Mouse (Mus musculus) MEL (cell line): ENCODE results near the gene Gphb5.

Experiments
- CTCF ChIP-seq, 3 experiments: IDR thresholded peaks in 2 of 3; conservative IDR thresholded peaks in 1 of 3; 2 replicates each; pipeline ENCODE4 v1.5.1; 2011 to 2012; ENCODE audit warnings: low read length in 3 of 3, low read depth in 2 of 3, mild to moderate bottlenecking in 2 of 3, improper control_type of control experiment in 1 of 3, inconsistent platforms in 1 of 3, mixed read lengths in 1 of 3, moderate library complexity in 1 of 3; ENCODE audit not compliant: control insufficient read depth in 1 of 3, insufficient read depth in 1 of 3, poor library complexity in 1 of 3, severe bottlenecking in 1 of 3
- MAZ ChIP-seq: IDR thresholded peaks from 2 replicates; pipeline ENCODE4 v1.6.1; 2012; ENCODE audit warnings: low read depth, mild to moderate bottlenecking, inconsistent platforms, low read length, improper control_type of control experiment
- NRF1 ChIP-seq: IDR thresholded peaks from 2 replicates; pipeline ENCODE4 v1.6.1; 2014; ENCODE audit warnings: low read depth, mild to moderate bottlenecking, inconsistent platforms, low read length, improper control_type of control experiment, moderate library complexity; ENCODE audit not compliant: poor library complexity, insufficient read depth, severe bottlenecking
- POLR2A ChIP-seq, 2 experiments: IDR thresholded peaks; 2 replicates each; pipeline ENCODE4 v1.6.1; 2011 to 2012; ENCODE audit warnings: low read length in 2 of 2, mild to moderate bottlenecking in 2 of 2, control low read depth in 1 of 2, improper control_type of control experiment in 1 of 2, low read depth in 1 of 2, moderate library complexity in 1 of 2; ENCODE audit not compliant: control insufficient read depth in 1 of 2, insufficient read depth in 1 of 2, poor library complexity in 1 of 2

GRCm38 (mm10) chr12:75376126-75376525, 40.5 kb downstream of the Gphb5 start:
- no peak for TF ChIP-seq NRF1
- TF ChIP-seq MAZ: no peak
- TF ChIP-seq POLR2A (IDR thresholded peaks at IDR 0.05; ENCODE audit: control insufficient read depth in 1 of 2, insufficient read depth in 1 of 2, low read depth in 1 of 2, low read length in 2 of 2, poor library complexity in 1 of 2): no peak
- TF ChIP-seq CTCF (IDR thresholded peaks at IDR 0.05 in 2 of 3, conservative IDR thresholded peaks at IDR 0.05 in 1 of 3; ENCODE audit: control insufficient read depth in 1 of 3, insufficient read depth in 1 of 3, low read depth in 2 of 3, low read length in 3 of 3, poor library complexity in 1 of 3, severe bottlenecking in 1 of 3): no peak
